Mouse (Mus musculus): ENCODE results near the gene Ptar1. TPM values are rescaled to one million over a fixed set of nuclear protein-coding genes. Genes with fewer than 3 reads are reported as not detected.

Gene Ptar1
- polyA plus RNA-seq, 1 experiment from 2014 or later: 2.8 TPM

GRCm38 (mm10) chr19:23779130-23779529, 91.9 kb downstream of the Ptar1 start:
- Histone ChIP-seq H3K36me3 (ENCODE audit: control insufficient read depth, insufficient read depth) (no peaks in the 10 kb centered on the region), H3K4me3 (ENCODE audit: low read depth, low read length) (no peak overlapping the region), H3K4me1 (replicated peaks; ENCODE audit: control insufficient read depth, insufficient read depth, low read length) (no peaks in the 10 kb centered on the region), H3K9ac (ENCODE audit: low read depth, low read length) (no peak overlapping the region), H3K27ac (ENCODE audit: low read depth, low read length) (no peak overlapping the region), H3K27me3 (replicated peaks; ENCODE audit: control insufficient read depth, insufficient read depth, low read length) (no peaks in the 10 kb centered on the region), H3K9me3 (ENCODE audit: control insufficient read depth) (no peaks in the 10 kb centered on the region), H3K4me2 (replicated peaks; ENCODE audit: low read depth) (no peak overlapping the region)
- ATAC-seq: no peak
- TF ChIP-seq CTCF (IDR thresholded peaks at IDR 0.05; ENCODE audit: low read depth): no peak

DNA sequence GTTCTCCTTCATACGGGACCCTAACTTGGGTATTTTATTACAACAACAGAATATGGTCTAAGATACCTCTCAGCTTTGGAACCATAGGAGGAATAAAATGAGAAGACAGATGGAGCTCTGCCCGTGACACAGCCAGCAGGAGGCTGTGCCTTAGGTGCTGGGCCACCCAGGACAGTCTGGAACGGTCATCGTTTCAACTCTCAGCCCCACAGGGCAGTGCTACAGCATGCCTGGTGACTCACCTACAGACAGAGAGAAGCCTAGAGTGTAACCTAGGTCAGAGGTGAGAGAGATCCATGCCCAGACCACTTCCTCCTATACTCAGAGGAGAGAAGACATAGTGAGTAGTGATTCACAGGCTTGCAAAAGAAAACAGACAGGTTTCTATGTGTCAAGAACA, 92.9 kb downstream of the Ptar1 start:
- H3K27me3 ChIP-seq (replicated peaks; ENCODE audit: control insufficient read depth, insufficient read depth, low read length): no peaks in the 10 kb centered on the region
- H3K4me2 ChIP-seq (replicated peaks; ENCODE audit: low read depth): no peak overlapping the region
- H3K4me3 ChIP-seq (ENCODE audit: low read depth, low read length): no peak overlapping the region
- no peaks in the 10 kb centered on the region for H3K36me3 ChIP-seq (ENCODE audit: control insufficient read depth, insufficient read depth)
- H3K4me1 ChIP-seq (replicated peaks; ENCODE audit: control insufficient read depth, insufficient read depth, low read length): no peaks in the 10 kb centered on the region
- H3K9ac ChIP-seq (ENCODE audit: low read depth, low read length): no peak overlapping the region
- no peak overlapping the region for H3K27ac ChIP-seq (ENCODE audit: low read depth, low read length)
- TF ChIP-seq CTCF (IDR thresholded peaks at IDR 0.05; ENCODE audit: low read depth): no peak
- WGBS: 88% methylated on average over 4 of the region's 4 CpGs
- no peaks in the 10 kb centered on the region for H3K9me3 ChIP-seq (ENCODE audit: control insufficient read depth)
- no peak for ATAC-seq

Other genes starting within 250 kb of the Ptar1 start
- 2.5 and 2.6 TPM in 2 replicates for gene Mamdc2, start 239.0 kb upstream of the Ptar1 start, polyA plus RNA-seq (2015; fragmentation: Nextera tagmentation; extraction: Ambion mirVana)
- 0.66 and 0.88 TPM in 2 replicates for gene 1700028P14Rik, start 34.6 kb upstream of the Ptar1 start, polyA plus RNA-seq (2015; fragmentation: Nextera tagmentation; extraction: Ambion mirVana)
- gene Apba1, start 71.5 kb downstream of the Ptar1 start, polyA plus RNA-seq (2015; fragmentation: Nextera tagmentation; extraction: Ambion mirVana): 0.51 and 0.57 TPM in 2 replicates

Data from intestine, postnatal 0 days (tissue).